Mouse (Mus musculus) retina, embryonic 14.5 days (tissue): ENCODE results near the gene Tpgs1.

Experiments used
- DNase-seq: peaks from one replicate; pipeline ENCODE4 v3.0.0-alpha.2; 2015; ENCODE audit warnings: low spot score

Tpgs1 gene

DNA sequence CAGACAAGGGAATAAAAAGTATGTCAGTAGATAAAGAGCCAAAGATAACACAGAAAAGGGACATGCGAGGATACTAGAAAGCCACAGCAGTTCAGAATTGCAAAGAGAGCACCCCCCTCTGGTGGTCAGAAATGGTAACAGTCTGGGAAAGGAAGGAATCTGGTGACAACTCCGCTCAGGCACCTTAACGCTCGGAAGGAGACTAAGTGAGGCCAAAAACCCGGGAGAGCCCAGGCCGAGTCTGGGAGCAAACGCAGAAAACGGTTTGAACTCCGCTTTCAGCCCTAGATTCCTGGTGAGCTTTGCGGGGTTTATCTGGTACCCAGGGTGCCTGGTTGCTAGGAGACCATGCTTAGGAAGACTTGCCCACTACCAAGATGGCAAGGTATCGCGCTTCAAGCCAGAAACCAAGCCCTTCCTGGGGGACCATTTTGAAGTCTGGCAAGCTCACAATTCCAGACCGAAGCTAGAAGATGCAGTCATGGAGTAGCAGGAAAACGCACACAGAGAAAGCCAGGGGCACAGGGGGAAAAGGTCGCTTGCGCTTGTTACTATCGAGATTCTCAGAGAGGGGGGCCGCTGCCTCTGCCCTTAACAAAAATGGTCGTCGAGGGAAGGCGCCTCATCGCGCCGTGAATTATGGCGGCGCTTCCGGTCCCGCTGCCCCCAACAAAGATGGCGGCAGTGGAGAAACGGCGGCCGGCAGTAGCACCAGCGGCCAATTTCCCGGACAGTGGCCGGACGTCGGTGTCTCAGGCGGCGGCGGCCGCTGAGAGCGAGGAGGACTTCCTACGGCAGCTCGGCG, at the start of gene Tpgs1:
Gene Tpgs1 (plus strand): TSS at position 599 of the 805 bp plus-strand sequence.
- peak; percentile 93 for DNase-seq

DNA sequence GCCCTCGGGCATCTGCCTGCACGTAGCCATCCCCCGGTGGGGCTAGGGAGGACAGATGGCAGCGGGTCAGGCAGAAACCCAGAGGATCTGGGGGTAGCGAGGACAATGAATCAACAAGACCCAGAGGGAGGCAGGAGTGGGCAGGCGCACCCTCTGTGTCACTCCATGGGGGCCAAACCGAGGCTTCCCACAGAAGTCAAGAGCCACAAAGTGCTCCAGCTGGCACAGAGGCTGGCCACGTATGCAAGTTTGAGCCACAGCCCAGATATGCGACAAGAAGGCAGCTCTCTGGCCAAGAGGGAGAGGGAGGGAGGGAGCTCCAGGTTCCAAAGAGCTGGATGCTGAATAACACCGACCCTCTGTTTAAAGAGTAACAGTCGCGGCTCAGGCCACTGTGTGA, 45.2 kb upstream of the Tpgs1 start:
- DNase-seq = no peak

DNA sequence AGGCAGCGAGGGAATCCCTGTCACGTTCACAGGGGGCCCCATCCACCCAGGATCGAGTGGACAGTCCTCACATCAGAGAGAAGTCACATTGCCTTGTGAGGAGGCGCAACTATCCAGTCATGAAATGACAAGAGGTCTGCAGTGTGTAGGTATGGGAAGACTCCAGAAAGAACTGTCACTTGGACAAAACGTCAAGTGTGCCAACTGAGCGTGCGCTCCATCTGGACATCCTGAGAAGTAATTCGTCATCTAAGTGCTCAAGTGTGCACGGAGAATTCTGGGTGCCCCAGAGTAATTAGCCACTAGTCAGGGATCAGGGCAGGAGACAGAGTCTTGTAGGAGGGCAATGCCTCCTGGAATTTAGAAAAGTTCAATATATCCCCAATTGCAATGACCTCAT, 43.8 kb upstream of the Tpgs1 start:
- DNase-seq = peak; percentile 49

DNA sequence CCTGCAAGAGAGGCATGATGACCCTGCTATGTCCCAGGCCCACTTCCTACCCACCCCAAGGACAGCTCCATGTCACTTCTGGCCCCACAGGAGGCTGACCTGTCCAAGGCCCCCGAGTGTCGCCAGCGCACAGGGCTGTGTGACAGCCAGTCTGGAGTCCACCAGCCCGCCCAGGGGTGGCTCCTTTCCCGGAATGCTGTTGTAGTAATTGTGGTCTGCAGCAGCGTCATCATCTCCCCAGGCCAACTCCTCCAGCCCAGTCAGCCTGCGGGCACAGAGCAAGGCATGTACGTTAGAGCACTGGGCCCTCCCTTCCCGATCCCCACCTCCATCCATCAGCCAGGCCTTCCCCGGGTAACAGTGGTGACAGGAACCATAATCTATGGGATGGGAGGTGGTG, 43.0 kb upstream of the Tpgs1 start:
- no peak for DNase-seq

DNA sequence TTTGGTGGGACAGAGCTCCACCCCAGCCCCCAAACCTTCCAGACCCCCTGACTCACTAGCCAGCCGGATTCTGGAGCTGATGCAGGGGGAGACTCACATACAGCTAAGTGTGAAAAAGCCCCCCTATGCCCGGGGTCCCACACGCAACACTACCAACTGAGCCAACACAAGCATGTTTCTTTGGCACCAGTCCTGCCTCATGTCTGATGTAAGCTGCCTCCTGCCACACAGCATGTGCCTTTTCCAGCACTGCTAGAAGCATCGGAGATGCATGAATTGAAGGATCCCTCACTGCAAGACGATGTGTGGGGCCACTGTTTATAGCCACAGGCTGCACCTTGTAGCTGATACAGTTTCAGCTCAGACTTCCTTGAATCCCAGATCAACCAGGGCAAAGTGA, 40.8 kb upstream of the Tpgs1 start:
- DNase-seq = no peak

DNA sequence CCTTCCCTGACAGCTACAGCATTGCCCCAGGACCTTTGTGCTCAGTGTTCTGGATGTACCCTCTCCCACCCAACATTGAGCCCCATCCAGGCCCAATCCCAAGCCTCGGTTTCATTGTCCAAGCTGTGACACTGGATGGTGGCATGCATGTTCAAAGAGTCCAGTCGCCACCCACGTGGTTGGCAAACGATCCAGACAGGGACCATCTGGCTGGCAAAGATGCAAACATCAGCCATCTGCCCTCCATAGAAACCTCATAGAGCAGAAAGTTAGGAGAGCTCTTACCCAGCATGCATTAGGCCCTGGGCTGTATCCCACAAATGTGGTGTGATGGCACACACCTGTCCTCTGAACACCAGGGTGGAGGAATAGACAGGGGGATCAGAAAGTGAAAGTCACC, 37.7 kb upstream of the Tpgs1 start:
- DNase-seq = no peak

DNA sequence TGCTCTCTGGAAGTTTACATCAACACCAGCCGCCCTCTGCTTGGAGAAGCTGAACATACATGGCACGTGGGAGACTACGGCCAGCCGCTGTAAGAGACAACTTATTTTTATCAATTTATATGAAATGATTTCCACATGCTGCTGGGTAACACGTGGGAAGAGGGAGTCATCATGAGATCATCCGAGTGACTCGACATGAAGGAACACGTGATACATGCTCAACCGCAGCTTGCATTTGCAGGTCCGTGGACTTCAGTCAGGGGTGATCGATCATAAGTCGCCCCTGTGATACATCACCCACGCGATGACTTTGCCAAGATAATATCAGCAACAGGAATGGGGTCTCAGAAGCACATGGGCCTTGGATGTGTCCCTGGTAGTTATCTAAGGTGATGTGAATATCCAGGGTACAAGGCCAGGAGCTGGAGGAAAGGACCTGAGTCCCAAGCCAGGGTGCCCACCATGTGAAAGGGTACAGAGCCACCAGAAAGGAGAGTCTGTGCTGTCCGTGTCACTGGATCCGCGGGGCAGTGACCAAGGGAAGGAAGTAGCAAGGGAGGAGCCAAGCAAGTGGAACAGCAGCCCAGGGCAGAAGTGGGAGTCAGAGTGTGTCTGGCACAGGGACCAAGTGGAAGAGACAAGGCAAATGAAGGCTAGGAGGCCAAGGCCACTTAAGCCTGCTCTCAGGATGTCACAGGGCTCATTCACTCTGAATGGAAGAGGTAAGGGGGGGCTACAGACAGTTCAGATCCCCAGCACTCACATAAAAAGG, 36.0 kb upstream of the Tpgs1 start:
- DNase-seq = no peak

DNA sequence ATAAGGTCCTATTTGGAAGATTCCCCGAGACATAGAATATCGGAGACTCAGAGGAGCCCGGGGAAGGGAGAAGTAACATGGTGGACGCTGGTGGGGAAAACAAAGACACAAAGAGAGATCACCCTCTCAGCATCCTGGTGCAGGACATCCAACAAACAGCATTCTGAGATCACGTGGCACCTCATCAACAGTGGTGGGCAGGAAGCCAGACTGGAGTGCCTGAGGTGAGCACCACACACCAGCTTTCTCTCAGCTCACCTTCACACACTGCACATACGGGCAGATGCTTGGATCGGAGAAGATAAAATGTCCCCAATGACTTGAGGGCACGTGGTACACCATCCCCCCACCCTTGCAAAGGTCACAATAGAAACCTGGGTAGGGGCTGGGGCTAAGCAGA, 32.9 kb upstream of the Tpgs1 start:
- DNase-seq = no peak

DNA sequence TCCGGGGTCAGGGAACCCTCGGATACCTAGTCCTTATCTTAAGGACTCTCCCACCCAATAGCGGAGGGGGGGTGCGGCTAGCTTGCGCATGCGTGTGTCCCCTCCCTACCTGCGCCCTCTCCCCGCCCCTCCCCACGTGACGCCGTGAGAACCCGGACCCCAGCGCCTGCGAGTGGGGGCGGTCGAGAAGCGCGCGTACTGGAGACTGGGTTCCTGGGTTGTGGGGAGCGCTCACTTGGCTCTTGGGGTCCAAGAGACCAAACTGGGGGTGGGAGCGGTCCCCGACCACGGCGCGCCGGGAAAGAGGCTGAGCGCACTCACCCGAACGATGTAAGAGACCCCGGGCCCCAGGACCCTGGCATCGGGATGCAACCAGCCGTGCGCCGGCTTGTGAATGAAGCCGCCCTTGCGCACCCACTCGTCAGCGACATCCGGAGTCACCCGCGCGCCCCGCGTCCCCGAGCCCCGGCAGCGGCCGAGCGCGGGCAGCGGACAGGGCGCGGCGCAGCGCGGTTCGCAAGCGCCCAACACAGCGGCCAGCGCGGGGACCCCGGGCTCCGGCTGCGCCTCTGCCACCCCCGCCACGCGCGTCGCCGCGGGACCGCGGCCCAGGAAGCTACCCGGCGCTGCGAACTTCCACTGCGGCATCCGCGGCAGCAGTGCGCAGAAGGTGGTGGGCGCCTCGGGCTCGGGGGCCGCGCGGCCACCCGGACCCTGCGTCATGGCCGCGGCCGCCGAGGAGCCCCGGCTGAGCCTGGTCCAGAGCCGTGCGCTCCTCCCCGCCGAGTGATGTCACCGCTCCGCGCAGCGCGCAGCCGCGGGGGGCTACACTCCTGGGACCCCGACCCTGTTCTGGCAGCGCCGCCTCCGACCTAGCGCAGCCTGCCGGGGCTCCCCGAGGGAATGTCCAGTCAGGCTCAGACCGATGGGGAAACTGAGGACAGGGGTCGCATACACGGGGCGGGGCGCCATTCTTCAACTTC, 31.8 kb upstream of the Tpgs1 start, which contains the start of gene Shc2:
Gene Shc2 (minus strand): TSS at position 791 of the 983 bp plus-strand sequence.
- peak; percentile 72 for DNase-seq

DNA sequence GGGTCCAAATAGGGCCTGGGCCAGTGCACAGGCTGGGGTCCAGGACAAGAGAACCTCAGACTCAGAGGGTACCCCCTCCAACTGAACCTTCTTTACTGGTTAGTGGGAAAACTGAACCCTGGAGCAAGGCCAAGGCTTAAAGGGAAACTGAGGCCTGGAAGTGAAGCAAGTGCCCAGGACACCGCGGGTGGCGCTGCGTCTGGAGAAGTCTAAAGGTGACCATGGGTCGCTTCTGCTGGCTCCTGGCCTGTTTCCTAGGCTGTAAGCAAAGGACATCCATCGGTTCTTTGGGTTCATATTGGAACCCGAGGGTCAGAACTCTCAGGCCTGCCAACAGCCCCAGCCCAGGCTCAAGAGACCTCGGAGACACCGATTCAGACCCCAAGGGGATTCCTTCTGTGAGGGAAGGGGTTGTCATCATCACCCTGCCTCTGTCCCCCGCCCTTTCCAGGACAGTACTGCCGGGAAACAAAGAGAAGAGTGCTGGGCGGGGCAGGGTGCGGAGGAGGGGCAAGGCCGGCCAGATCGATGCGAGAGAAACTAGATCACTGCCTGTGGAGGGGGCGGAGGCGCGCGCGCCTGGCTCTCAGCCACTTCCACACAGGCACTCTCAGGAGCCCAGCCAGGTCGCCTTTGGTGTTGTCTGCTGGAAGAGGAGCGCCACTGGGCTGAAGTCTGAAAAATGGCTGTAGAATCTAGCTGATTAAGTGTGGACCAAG, 30.5 kb upstream of the Tpgs1 start:
- DNase-seq = peak; percentile 82

DNA sequence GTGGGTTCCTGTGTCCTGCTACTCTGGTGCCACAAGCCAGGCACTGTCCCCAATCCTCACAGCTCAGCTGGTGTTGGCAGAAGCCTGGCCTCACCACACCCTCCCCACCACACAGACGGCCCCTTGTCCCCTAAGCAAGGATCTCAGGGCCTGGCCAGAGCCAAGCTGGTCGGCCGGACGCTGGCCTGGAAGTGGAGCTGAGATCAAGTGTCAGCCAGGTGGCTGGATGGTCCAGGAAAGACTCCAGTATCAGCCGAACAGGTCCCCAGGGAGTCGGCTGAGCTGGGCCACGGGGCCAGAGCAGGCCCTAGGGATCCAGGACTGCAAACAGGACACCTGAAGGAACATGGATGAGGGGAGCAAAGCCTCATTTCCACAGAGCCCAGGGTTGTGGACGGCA, 23.5 kb upstream of the Tpgs1 start, which contains the start of gene Odf3l2:
Gene Odf3l2 (minus strand): TSS at position 28 of the 400 bp plus-strand sequence.
- DNase-seq = no peak

DNA sequence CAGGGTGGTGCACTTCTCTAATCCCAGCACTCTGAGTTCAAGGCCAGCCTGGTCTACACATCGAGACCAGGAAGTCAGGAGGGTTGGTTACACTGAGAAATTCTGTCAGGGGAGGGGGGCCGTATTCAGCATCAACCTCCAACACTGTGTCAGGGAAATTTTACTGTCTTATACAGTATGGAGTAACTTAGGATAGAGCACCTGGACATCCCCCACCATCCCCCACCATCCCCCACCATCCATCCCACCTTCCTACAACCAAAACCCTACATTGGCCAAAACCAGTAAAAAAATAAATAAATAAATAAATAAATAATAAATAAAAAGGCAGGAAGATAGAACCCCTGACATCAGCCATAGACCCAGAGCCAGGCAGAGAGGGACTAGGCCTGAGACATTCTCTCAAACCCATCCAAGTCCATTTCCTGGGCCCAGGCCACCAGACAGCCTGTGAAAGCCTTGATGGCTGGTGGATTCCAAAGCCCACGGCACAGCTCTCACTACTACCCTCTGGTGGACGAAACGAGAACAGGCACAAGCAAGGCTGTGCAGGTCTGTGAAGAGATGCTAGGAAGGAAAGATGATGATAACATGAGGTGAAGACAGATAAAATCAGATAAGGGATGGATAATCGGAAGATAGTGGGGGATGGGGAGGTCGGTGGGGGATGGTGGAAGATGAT, 20.0 kb upstream of the Tpgs1 start:
- peak; percentile 88 for DNase-seq

DNA sequence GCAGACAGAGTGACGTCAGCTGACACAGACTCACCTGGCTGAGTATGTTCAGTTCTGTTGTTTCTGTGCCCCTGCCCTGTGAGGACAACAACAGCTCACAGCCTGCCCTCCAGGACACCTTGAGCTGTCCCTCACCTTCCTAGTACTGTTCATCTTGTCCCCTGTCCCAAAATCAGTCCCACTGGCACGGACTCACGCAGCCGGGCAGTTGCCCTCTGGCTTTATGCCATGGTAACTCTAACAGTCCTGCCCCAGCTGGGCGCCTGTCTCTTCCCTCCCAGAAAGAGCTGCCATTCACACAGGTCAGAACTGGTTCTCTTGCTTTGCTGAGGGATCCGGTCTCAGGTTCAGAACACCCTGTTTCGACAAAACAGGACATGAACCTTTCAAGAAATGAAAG, 16.4 kb upstream of the Tpgs1 start:
- no peak for DNase-seq

DNA sequence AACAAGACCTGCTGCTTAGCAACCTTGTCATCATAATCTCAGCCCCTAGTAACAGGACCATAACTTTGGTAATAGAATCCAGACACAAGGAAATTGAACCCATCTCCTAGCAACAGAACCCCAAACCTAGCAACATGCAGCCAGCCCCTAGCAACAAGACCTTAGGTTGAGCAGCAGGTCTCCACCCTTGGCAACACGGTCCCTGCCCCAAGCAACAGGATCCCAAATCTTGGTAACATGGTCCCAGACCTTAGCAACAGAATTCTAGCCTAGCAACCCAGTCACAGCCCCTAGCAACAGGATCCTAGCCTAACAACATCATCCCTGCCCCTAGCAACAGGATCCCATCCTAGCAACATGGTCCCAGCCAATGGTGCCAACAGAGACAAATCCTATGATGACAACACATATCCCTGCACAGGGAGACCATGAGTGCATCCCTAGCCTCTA, 14.2 kb upstream of the Tpgs1 start:
- no peak for DNase-seq

DNA sequence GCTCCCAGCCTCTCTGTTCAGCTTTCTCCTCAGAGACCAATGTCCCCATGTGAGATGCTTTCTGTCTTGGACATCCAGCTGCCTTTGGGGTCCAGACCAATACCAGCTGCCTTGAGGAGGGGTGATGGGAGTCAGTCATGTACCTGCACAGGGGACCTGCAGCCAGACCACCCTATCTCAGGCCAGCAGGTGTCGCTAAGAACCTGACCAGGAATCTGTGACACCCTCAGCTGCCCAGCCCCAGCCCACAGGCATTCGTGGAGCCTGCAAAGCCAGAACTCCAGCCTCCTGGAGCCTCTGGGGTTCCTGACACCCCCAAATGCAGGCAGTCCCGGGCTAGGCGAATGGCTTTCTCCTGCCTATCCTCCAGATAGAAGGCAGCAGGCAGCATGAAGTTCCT, 10.3 kb upstream of the Tpgs1 start:
- peak; percentile 38 for DNase-seq

DNA sequence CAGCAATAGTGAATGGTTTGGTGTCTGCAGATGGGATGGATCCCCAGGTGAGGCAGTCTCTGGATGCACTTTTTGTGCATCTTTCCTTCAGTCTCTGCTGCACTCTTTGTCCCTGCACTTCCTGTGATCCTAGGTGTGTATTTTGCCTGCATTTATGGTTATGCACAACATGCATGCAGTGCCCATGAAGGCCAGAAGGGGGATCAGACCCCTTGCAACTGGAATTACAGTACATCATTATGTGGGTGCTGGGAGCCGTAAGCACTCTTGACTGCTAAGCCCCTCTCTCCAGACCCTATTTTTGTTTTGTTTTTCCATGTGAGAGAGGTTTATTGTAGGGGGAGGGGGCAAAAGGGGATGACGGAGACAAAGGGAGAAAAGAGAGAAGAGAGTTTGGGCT, 8.9 kb upstream of the Tpgs1 start:
- peak; percentile 32 for DNase-seq

DNA sequence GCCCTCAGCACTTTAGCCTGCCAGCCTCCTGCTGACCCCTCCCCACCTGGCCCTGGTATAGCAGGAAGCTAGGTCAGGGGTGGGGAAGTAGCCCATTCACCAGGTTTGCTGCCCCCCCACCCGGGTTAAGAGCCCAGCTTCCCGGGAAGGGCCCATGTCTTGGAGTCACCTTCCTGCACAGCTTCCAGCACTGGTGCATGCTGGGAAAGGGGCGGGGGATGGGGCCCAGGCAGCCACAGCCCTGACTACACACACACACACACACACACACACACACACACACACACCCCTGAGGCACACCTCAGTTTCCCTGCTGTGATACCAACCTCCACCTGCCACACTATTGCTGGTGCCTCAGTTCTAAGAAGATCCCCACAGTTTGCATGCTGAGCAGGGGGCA, 7.3 kb upstream of the Tpgs1 start:
- no peak for DNase-seq

DNA sequence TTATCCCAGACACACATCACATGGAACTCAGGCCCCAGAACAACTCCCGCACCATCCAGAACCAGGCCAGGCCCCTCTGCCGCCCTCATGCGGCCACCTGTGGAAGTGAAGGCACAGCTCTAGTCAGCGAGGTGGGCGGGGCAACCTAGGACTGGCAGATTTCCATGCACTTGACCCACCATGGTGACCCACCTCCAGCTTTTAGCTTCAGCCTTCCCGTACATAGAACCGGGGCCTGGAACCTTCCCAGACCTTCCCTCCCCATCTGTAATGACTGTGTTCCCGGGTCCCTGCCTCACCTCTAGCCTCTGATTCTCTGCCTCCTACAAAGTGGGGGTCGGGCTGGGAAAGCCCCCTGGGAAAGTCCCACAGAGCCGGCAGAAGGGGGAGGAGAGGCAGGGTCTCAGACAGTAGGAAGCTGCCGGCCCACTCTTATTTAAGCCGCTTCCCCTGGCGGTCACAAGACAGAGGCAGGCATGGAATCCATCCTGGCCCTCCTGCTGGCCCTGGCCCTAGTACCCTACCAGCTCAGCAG, 5.0 kb upstream of the Tpgs1 start, which contains the start of gene Madcam1:
Gene Madcam1 (plus strand): TSS at position 429 of the 535 bp plus-strand sequence.
- DNase-seq = peak; percentile 86

DNA sequence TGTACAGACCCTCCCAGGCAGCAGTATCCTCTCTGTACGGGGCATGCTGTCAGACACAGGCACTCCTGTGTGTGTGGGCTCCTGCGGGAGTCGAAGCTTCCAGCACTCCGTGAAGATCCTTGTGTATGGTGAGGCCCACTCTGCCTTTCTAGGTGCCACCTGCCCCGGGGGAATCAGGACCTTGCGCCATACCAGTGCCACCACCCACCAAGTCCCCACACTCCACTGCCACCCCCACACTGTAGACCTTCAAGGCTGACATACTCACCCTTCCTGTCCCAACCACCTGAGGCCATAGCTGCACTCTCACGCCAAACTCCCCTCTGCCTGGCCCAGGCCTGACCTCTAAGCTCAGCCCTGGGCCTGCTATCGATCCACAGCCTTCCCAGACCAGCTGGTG, 4.1 kb upstream of the Tpgs1 start:
- no peak for DNase-seq

DNA sequence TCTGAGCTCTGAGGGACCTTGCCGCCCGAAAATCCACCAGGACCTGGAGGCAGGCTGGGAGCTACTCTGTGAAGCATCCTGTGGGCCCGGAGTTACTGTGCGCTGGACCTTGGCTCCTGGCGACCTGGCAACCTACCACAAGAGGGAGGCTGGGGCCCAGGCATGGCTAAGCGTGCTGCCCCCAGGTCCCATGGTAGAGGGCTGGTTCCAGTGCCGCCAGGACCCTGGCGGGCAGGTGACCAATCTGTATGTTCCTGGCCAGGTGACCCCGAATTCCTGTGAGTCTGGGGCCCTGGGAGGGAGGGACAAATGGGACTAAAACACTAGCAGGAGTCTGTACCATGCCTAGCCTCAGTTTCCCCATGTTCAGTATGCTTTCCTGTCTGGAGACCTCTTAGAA, 2.7 kb upstream of the Tpgs1 start:
- no peak for DNase-seq
